Mouse (Mus musculus) right cerebral cortex, adult 18-20 months (tissue): ENCODE measurements at regions not wholly inside any gene's neighbourhood (a gene's known extent, or its start where the extent isn't known, plus 50 kb on each side); places are given as distances from the start of the nearest gene placed in this dataset.

Experiments
- DNase-seq: peaks from one replicate; pipeline ENCODE4 v3.0.0; 2022; ENCODE audit warnings: mixed read lengths

- no peak for DNase-seq
These were observed 619.1 kb upstream of the Zeb2 start for GRCm38 (mm10) chr2:45736278-45736677.

GRCm38 (mm10) chr2:45713997-45714396 is 596.8 kb upstream of the Zeb2 start:
- no peak for DNase-seq

DNA sequence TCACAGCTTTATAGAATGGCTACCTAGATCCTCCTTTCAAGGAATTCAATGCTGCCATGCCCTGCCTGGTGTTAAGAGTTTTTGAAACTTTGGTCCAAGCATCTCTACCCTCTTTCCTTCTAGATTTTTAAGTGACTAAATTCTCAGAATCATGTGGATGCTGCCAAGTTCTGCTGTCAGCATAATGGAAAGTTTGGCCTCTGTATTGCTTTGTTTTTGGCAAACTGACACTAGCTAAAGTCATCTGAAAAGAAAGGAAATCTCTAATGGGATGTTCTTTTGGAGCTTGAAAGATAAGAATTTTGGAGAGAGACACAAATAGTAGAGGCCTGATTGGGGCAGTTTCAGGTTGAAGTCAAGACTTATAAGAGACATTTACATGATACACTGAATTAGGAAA is 589.8 kb upstream of the Zeb2 start:
- DNase-seq: no peak

DNA sequence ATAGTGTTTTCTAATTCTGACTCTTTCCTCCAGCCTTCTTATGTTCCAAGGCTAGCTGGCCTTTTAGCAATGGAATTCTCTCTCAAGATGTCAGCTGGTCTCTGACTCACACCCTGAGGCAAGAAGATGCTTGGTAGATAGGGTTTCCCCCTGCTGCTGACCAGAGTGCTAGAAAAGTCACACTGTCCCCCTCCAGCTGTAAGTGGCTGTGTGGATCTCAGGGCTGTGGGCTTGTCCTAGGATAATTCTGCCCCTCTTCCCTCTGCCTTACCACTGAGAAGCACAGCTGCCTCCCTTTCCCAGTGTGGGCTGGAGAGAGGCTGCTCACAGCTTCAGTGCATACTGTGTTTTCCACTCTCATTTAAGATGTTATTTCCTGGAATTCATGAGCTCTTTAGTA is 585.3 kb upstream of the Zeb2 start:
- peak; percentile 8 for DNase-seq

DNA sequence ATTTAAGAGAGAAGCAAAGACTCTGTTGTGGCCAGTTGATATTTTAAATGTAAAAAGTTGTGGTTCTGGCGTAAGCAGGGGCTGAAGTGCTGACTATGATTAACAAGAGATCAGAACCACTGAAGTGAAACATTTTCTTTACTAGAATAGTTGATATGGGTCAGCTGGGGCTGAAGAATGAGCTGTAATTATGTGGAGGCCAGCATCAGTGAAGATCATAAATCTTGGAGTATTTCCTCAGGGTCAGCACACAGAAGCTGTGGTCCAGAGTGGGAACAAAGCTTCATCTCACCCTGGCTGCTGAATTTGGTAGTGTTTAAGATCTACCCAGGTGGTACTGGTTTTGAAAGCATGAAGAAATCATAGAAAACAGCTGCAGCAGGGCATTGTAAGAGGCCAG is 583.4 kb upstream of the Zeb2 start:
- DNase-seq: no peak

DNA sequence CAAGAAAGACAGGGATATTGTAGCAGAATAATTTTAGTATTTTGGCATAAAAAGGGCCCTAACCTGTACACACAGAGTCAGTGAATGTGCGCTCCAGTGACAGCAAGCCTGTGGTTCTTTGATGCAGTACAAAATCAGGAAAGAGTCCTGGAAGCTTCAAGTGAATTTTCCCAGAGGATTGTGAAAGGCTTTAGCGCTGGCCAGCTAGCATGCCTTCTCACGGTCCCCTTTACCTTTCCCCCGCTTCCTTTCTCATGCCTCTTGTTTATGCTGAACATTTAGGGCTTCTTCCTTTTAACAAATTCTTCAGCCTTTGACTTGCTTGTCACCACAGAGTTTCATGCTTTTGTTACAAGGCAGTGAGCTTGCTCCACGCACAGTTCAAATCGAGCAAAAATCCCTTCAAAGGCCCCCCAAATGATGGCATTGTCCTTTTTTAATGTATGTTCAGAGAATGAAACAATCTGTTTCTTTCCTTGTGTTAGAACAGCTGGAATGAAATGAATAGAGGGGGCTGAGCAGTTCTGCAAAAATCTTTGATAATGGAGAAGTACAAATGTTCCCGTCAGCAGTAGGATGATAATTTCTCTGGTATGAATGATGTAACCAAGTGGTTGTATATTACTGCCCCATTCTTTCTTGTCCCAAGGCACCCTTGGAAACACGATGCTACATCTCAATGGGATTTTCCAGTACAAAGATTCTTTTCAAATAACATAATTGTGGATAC is 576.3 kb upstream of the Zeb2 start:
- no peak for DNase-seq

- no peak for DNase-seq
These were observed 575.6 kb upstream of the Zeb2 start for GRCm38 (mm10) chr2:45692819-45693218.

DNA sequence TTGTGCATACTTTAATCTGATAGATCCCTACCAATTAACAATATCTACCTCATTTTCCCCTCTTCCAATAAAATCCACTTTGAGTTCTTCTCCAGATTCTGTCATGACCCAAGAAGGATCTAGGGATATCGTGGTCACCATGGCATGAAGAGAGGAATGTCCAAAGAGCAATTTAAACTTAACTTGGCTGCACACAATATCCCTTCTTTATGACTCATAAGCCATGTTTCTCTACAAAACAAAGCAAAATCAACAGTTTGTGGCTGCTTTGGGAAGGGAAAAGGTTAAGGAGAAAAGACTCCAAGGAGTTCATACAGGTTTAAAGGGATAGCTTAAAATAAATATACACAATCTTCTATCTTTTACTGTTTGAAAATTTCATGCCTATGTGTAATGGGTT is 571.8 kb upstream of the Zeb2 start:
- no peak for DNase-seq

DNA sequence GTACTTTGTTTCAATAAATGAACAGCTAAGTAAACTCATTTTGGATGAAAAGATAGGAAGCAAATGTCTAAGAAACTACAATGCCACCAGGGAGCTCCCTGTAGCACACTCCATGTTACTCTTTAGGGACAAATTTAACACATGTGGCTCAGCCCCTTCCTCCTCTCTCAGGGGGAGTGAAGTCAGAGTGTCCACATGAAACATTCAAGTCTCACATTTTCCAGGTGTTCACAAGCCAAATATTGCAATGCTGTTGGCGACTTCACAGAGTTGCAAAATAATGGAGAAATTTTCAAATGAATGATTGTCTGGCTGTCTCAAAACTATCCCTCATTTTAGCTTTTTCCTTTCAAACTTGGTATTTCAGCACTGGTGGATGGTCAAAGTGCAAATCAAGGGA is 564.1 kb upstream of the Zeb2 start:
- DNase-seq: no peak

GRCm38 (mm10) chr2:45679101-45679895 is 562.1 kb upstream of the Zeb2 start:
- no peak for DNase-seq

DNA sequence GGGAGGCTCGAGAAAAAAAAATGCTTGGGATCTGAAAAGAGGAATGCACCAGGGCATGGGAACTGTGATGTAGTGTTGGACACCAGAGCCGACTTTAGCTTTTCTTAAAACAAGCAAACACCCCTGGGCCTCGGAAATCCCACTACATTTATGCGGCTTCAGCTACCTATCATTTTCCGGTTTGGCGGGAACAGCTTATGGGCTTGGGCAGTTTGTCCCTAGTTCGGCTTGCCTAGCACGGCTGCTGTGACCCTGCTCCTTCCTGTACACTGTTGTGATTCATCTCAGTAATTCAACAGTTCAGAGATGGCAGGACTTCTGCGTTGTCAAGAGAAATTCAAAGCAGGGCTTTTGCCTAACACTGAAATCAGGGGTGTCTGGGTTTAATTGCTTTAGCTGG is 561.5 kb upstream of the Zeb2 start:
- DNase-seq: no peak

DNA sequence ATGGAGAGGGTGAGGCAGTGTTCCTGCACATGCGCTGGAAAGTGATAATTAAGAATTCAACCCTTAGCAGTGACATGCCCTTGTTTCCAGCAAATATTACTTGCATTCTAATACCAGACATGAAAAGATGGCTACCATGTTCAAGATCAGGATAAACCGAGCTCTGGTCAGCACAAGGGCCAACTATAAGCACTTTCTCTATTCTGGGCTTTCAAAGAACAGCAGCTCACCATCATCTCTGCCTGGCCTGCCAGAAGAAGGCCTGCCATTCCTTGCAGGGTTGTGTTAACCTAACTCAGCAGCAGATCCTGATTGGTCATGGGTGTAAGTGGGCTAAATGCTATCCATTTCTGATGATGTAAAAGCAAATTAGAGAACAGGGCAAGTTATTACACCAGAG is 558.6 kb upstream of the Zeb2 start:
- no peak for DNase-seq

- DNase-seq: no peak
These were observed 538.8 kb upstream of the Zeb2 start for GRCm38 (mm10) chr2:45656011-45656410.

- no peak for DNase-seq
These were observed 537.5 kb upstream of the Zeb2 start for GRCm38 (mm10) chr2:45654693-45655092.

GRCm38 (mm10) chr2:45652977-45653376 is 535.8 kb upstream of the Zeb2 start:
- no peak for DNase-seq

DNA sequence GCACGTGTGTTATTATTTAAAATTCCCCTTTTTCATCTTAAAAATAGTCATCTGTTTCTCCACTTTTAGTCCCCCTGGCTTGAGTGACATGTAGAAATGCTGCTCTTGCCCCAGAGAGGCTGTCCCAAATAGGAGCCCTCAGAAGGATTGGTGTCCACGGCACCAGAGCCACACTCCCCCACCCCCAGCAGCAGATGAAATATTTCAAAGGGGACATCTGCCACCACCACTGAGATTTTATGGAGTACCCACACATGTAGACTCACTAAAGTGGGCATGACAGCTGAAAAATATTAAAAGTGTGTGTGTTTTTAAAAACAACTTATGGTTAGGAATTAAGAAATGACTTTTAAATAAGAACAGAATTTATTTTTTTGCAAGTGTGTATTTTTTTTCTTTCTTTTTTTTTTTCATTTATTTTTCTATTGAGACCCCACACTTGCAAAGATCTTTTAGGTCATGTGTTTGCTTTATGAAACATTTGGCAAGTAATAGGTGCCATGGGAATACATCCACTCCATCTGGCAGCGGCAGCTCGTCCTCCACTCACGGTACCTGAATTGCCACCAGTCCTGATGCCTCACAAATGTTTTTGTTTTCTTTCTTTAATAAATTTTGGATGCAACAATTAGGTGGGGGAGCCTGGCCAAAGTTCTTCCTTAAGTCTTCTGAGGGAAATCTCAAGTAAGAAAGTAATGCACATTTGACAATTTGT is 533.2 kb upstream of the Zeb2 start:
- DNase-seq: no peak

DNA sequence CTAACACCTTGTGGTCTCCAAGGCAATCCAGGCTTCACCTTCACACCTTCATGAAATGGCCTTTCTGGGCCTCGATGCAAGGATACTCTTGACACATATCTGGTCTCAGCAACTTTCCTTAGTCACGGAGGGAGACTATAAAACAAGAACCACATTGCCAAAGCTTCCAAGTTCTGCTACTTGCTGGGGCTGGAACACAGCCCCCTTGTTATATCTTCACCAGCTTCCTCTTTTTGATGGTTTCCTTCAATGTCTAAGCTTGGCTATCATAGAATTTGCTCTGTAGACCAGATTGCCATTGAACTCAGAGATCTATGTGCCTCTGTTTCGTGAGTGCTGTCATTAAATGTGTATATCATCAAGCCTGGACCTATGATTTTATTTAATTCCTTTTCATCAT is 530.7 kb upstream of the Zeb2 start:
- DNase-seq: no peak

GRCm38 (mm10) chr2:45630081-45630480 is 512.9 kb upstream of the Zeb2 start:
- DNase-seq: no peak

DNA sequence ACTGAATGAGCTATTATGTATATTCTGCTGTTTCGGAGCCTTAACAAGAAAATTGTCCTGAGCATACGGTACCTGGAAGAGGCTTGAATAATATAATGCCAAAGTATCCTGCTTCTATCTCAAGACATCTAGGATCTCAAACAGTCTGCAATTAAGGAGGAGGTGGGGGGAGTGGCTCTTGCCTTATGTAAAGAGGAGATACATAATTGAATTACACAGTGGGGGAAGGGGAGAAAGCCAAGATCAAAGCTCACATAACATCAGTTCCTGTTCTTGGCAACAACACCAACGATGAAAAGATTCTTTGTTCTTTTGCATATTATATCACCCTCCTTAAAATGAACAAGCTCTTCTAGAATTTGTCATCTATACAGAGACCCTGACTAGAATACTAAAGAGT is 512.4 kb upstream of the Zeb2 start:
- DNase-seq: no peak

- peak; percentile 57 for DNase-seq
These were observed 505.9 kb upstream of the Zeb2 start for GRCm38 (mm10) chr2:45623056-45623455.

DNA sequence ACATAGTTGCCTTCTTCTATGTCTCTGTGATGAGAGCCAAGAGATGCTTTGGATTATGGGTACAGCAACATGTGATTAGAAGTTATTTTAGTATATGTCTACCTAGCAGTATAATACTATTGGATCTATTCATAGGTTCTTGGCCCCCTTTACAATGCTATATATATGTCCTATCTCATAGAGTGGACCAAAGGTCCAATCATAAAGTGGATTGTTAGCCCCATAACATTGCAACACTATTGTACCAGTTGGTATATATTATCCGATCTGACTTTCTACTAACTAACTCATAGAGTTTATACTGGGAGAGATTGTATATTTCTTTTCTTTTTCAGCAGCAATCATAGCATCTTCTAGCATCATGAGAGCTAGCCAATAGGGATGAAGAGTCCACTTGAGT is 491.7 kb upstream of the Zeb2 start:
- DNase-seq: no peak

GRCm38 (mm10) chr2:45607393-45607792 is 490.2 kb upstream of the Zeb2 start:
- no peak for DNase-seq

DNA sequence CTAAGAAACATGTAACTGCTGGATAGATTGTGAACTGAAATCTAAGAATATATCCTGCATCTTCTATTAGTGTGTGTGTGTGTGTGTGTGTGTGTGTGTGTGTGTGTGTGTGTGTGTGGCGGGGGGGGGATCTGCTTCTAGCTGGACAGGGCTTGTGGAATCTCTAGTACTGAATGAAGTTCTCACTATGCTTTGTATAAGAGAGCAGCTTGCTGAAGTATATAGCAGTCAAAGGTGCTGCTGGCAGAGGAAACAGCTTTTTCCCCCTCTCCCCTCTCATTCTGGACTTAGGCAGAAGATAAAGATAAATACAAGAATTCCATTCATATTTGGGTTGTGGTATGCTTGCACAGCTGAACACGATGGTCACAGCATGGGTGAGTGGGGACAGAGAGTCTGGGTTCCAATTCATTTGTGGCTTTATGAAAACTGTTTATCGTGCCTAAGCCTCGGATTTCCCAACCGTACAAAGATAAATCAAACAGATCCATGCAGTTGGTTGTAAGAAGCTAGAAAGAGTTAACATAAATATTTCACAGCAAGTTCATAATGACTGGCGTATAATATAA is 484.2 kb upstream of the Zeb2 start:
- no peak for DNase-seq

DNA sequence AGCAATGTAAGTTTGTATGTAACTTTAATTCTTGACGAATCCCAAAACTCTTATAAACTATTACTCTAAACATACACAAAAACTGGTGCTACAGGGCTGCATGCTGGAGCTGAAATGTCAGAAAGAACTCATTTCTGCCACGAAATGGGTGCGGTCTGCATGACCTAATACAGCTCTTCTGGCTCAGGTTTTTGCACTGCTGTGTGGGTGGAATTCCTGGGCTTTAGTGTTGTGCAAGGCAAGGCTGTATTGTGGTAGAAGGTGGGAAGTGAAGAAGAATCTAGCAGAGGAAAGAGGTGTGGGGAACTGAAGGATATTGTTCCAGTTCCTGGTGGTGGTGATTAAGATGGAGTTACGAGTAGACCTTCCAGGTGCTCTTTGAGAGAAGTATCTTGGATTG is 476.6 kb upstream of the Zeb2 start:
- DNase-seq: no peak
